Mouse (Mus musculus): ENCODE data around the gene Mybbp1a. TPM values are rescaled to one million over a fixed set of nuclear protein-coding genes. Genes with fewer than 3 reads are reported as not detected.
A peak's percentile ranks its signal among the peaks of the same experiment; 100 is the strongest.

Gene Mybbp1a
- polyA plus RNA-seq (2016; fragmentation: Nextera tagmentation; extraction: Ambion mirVana) = 105 and 111 TPM in 2 replicates

- peak within 1 kb of the TSS; percentile 93 for H3K4me2 ChIP-seq (replicated peaks)
- H3K36me3 ChIP-seq = peaks cover 39% of the 10 kb centered on the region
- peak within 1 kb of the TSS; percentile 84 for H3K9ac ChIP-seq
- WGBS = under 1% methylated on average over 46 of the region's 46 CpGs
- peak within 1 kb of the TSS; percentile 82 for H3K27ac ChIP-seq
- peak; percentile 93 for ATAC-seq (ENCODE audit: low FRiP score, low read depth)
- no peaks in the 10 kb centered on the region for H3K9me3 ChIP-seq
- H3K27me3 ChIP-seq (replicated peaks) = no peaks in the 10 kb centered on the region
- H3K4me3 ChIP-seq = peak within 1 kb of the TSS; percentile 77
- H3K4me1 ChIP-seq = peaks cover 12% of the 10 kb centered on the region
Measured at GRCm38 (mm10) chr11:72440965-72441664, at the start of gene Mybbp1a. Mybbp1a (plus strand) TSS chr11:72441355.

GRCm38 (mm10) chr11:72393243-72393642 is 47.9 kb upstream of the Mybbp1a start:
- no peak overlapping the region for H3K4me3 ChIP-seq
- WGBS = 88% methylated on average over 3 of the region's 3 CpGs

GRCm38 (mm10) chr11:72393669-72394068 is 47.5 kb upstream of the Mybbp1a start:
- no peak for ATAC-seq (ENCODE audit: low FRiP score, low read depth)

More at GRCm38 (mm10) chr11:72393243-72393642, 47.9 kb upstream of the Mybbp1a start:
- no peaks in the 10 kb centered on the region for H3K36me3 ChIP-seq
- 0 out of 2 replicates have a peak, but pooled peaks cover 4% of the 10 kb centered on the region for H3K4me1 ChIP-seq
- no peak overlapping the region for H3K27ac ChIP-seq
- ATAC-seq (ENCODE audit: low FRiP score, low read depth) = no peak
- no peaks in the 10 kb centered on the region for H3K27me3 ChIP-seq (replicated peaks)
- H3K9me3 ChIP-seq = no peaks in the 10 kb centered on the region
- H3K9ac ChIP-seq = no peak overlapping the region
- H3K4me2 ChIP-seq (replicated peaks) = no peak overlapping the region

GRCm38 (mm10) chr11:72394694-72395093 is 46.5 kb upstream of the Mybbp1a start:
- no peaks in the 10 kb centered on the region for H3K27me3 ChIP-seq (replicated peaks)
- H3K36me3 ChIP-seq = no peaks in the 10 kb centered on the region
- no peak overlapping the region for H3K27ac ChIP-seq
- no peak overlapping the region for H3K9ac ChIP-seq
- H3K4me3 ChIP-seq = no peak overlapping the region
- no peak overlapping the region for H3K4me2 ChIP-seq (replicated peaks)
- 78% methylated on average over 2 of the region's 2 CpGs for WGBS
- H3K4me1 ChIP-seq = 0 out of 2 replicates have a peak, but pooled peaks cover 4% of the 10 kb centered on the region
- ATAC-seq (ENCODE audit: low FRiP score, low read depth) = no peak
- H3K9me3 ChIP-seq = no peaks in the 10 kb centered on the region

More at GRCm38 (mm10) chr11:72393669-72394068, 47.5 kb upstream of the Mybbp1a start:
- H3K36me3 ChIP-seq = no peaks in the 10 kb centered on the region
- no peaks in the 10 kb centered on the region for H3K9me3 ChIP-seq
- H3K27ac ChIP-seq = no peak overlapping the region
- no peaks in the 10 kb centered on the region for H3K27me3 ChIP-seq (replicated peaks)
- H3K4me1 ChIP-seq = 0 out of 2 replicates have a peak, but pooled peaks cover 4% of the 10 kb centered on the region
- no peak overlapping the region for H3K9ac ChIP-seq
- no peak overlapping the region for H3K4me2 ChIP-seq (replicated peaks)
- H3K4me3 ChIP-seq = no peak overlapping the region
- WGBS = 52% methylated on average over 5 of the region's 5 CpGs

GRCm38 (mm10) chr11:72395652-72396051 is 45.5 kb upstream of the Mybbp1a start:
- WGBS = 84% methylated on average over 6 of the region's 6 CpGs
- no peak for ATAC-seq (ENCODE audit: low FRiP score, low read depth)

GRCm38 (mm10) chr11:72396621-72397020 is 44.5 kb upstream of the Mybbp1a start:
- ATAC-seq (ENCODE audit: low FRiP score, low read depth) = no peak
- WGBS = 84% methylated on average over 7 of the region's 7 CpGs
- no peaks in the 10 kb centered on the region for H3K9me3 ChIP-seq
- H3K4me3 ChIP-seq = no peak overlapping the region
- H3K4me2 ChIP-seq (replicated peaks) = no peak overlapping the region
- H3K27me3 ChIP-seq (replicated peaks) = no peaks in the 10 kb centered on the region
- H3K36me3 ChIP-seq = no peaks in the 10 kb centered on the region
- H3K27ac ChIP-seq = no peak overlapping the region
- H3K4me1 ChIP-seq = 0 out of 2 replicates have a peak, but pooled peaks cover 9% of the 10 kb centered on the region
- no peak overlapping the region for H3K9ac ChIP-seq

More at GRCm38 (mm10) chr11:72395652-72396051, 45.5 kb upstream of the Mybbp1a start:
- Histone ChIP-seq H3K9ac (no peak overlapping the region), H3K4me1 (0 out of 2 replicates have a peak, but pooled peaks cover 4% of the 10 kb centered on the region), H3K27me3 (replicated peaks) (no peaks in the 10 kb centered on the region), H3K36me3 (no peaks in the 10 kb centered on the region), H3K9me3 (no peaks in the 10 kb centered on the region), H3K4me2 (replicated peaks) (no peak overlapping the region), H3K4me3 (no peak overlapping the region), H3K27ac (no peak overlapping the region)

GRCm38 (mm10) chr11:72397072-72397471 is 44.1 kb upstream of the Mybbp1a start:
- H3K36me3 ChIP-seq = no peaks in the 10 kb centered on the region
- H3K4me1 ChIP-seq = 0 out of 2 replicates have a peak, but pooled peaks cover 9% of the 10 kb centered on the region
- H3K27me3 ChIP-seq (replicated peaks) = no peaks in the 10 kb centered on the region
- H3K9me3 ChIP-seq = no peaks in the 10 kb centered on the region
- H3K4me2 ChIP-seq (replicated peaks) = no peak overlapping the region
- H3K9ac ChIP-seq = no peak overlapping the region
- H3K27ac ChIP-seq = no peak overlapping the region
- H3K4me3 ChIP-seq = no peak overlapping the region
- ATAC-seq (ENCODE audit: low FRiP score, low read depth) = no peak
- WGBS = 85% methylated on average over 10 of the region's 10 CpGs

GRCm38 (mm10) chr11:72397811-72398525 is 43.2 kb upstream of the Mybbp1a start:
- 90% methylated on average over 8 of the region's 8 CpGs for WGBS
- H3K4me3 ChIP-seq = no peak overlapping the region
- no peak overlapping the region for H3K4me2 ChIP-seq (replicated peaks)
- no peaks in the 10 kb centered on the region for H3K9me3 ChIP-seq
- no peaks in the 10 kb centered on the region for H3K27me3 ChIP-seq (replicated peaks)
- no peak overlapping the region for H3K9ac ChIP-seq
- no peak overlapping the region for H3K27ac ChIP-seq
- H3K36me3 ChIP-seq = no peaks in the 10 kb centered on the region; the same call in 1 of the 2 replicates
- ATAC-seq (ENCODE audit: low FRiP score, low read depth) = no peak
- H3K4me1 ChIP-seq = 0 out of 2 replicates have a peak, but pooled peaks cover 9% of the 10 kb centered on the region

GRCm38 (mm10) chr11:72401068-72401467 is 40.1 kb upstream of the Mybbp1a start:
- Histone ChIP-seq H3K27ac (no peak overlapping the region), H3K4me3 (no peak overlapping the region), H3K27me3 (replicated peaks) (no peaks in the 10 kb centered on the region), H3K9ac (no peak overlapping the region), H3K4me2 (replicated peaks) (no peak overlapping the region), H3K9me3 (no peaks in the 10 kb centered on the region), H3K36me3 (no peaks in the 10 kb centered on the region; the same call in 1 of the 2 replicates), H3K4me1 (0 out of 2 replicates have a peak, but pooled peaks cover 5% of the 10 kb centered on the region)
- no peak for ATAC-seq (ENCODE audit: low FRiP score, low read depth)
- 86% methylated on average over 12 of the region's 12 CpGs for WGBS

GRCm38 (mm10) chr11:72402017-72402416 is 39.1 kb upstream of the Mybbp1a start:
- no peaks in the 10 kb centered on the region for H3K27me3 ChIP-seq (replicated peaks)
- H3K9ac ChIP-seq = no peak overlapping the region
- no peak overlapping the region for H3K4me2 ChIP-seq (replicated peaks)
- H3K27ac ChIP-seq = no peak overlapping the region
- H3K4me3 ChIP-seq = no peak overlapping the region
- no peak for ATAC-seq (ENCODE audit: low FRiP score, low read depth)
- H3K9me3 ChIP-seq = no peaks in the 10 kb centered on the region
- H3K4me1 ChIP-seq = 0 out of 2 replicates have a peak, but pooled peaks cover 5% of the 10 kb centered on the region
- WGBS = 69% methylated on average over 5 of the region's 5 CpGs
- H3K36me3 ChIP-seq = no peaks in the 10 kb centered on the region; the same call in 1 of the 2 replicates

- H3K4me2 ChIP-seq (replicated peaks) = no peak overlapping the region
- WGBS = 90% methylated on average over 12 of the region's 12 CpGs
- peaks cover 11% of the 10 kb centered on the region; the same call in 1 of the 2 replicates for H3K4me1 ChIP-seq
- no peak overlapping the region for H3K9ac ChIP-seq
- no peaks in the 10 kb centered on the region; the same call in 1 of the 2 replicates for H3K36me3 ChIP-seq
- H3K27ac ChIP-seq = no peak overlapping the region
- no peak for ATAC-seq (ENCODE audit: low FRiP score, low read depth)
- no peaks in the 10 kb centered on the region for H3K27me3 ChIP-seq (replicated peaks)
- H3K9me3 ChIP-seq = no peaks in the 10 kb centered on the region
- no peak overlapping the region for H3K4me3 ChIP-seq
Measured at GRCm38 (mm10) chr11:72402969-72403368, 38.2 kb upstream of the Mybbp1a start.

GRCm38 (mm10) chr11:72405532-72405931 is 35.6 kb upstream of the Mybbp1a start:
- H3K9ac ChIP-seq = no peak overlapping the region
- H3K4me2 ChIP-seq (replicated peaks) = no peak overlapping the region
- H3K27me3 ChIP-seq (replicated peaks) = peaks cover 18% of the 10 kb centered on the region; the same call in 1 of the 2 replicates
- ATAC-seq (ENCODE audit: low FRiP score, low read depth) = no peak
- H3K9me3 ChIP-seq = no peaks in the 10 kb centered on the region
- no peak overlapping the region for H3K4me3 ChIP-seq
- H3K36me3 ChIP-seq = no peaks in the 10 kb centered on the region; the same call in 1 of the 2 replicates
- WGBS = 66% methylated on average over 4 of the region's 4 CpGs
- no peak overlapping the region for H3K27ac ChIP-seq
- H3K4me1 ChIP-seq = peaks cover 16% of the 10 kb centered on the region
